Mouse (Mus musculus) forebrain, embryonic 16.5 days (tissue): Measurements from ENCODE around the gene Unc45b. TPM values are rescaled to one million over a fixed set of nuclear protein-coding genes. Genes with fewer than 3 reads are reported as not detected.
A peak's percentile ranks its signal among the peaks of the same experiment; 100 is the strongest.

Experiments used
- ATAC-seq: fragments of 200-750 bp; cut with Nextera tagmentation; 2 replicates; pipeline ENCODE4 v1.8.0; 2017; ENCODE audit warnings: mild to moderate bottlenecking, moderate library complexity
- H3K27ac ChIP-seq: fragments of 300-500 bp; sonication (generic); 2 replicates; pipeline ENCODE4 v1.5.1; 2014; ENCODE audit warnings: low read length, control low read depth
- H3K27me3 ChIP-seq: fragments of 300-500 bp; sonication (generic); replicated peaks from 2 replicates; pipeline ENCODE4 v1.6.1; 2014; ENCODE audit warnings: low read length; ENCODE audit not compliant: control insufficient read depth, insufficient read depth
- H3K36me3 ChIP-seq: fragments of 300-500 bp; sonication (generic); 2 replicates; pipeline ENCODE4 v1.6.1; 2014; ENCODE audit not compliant: control insufficient read depth, insufficient read depth
- H3K4me1 ChIP-seq: fragments of 300-500 bp; sonication (generic); replicated peaks from 2 replicates; pipeline ENCODE4 v1.6.1; 2014; ENCODE audit warnings: low read length; ENCODE audit not compliant: control insufficient read depth, insufficient read depth
- H3K4me2 ChIP-seq: fragments of 300-500 bp; sonication (generic); 2 replicates; pipeline ENCODE4 v1.6.1; 2014; ENCODE audit warnings: mild to moderate bottlenecking, low read length, control low read depth
- H3K4me3 ChIP-seq: fragments of 300-500 bp; sonication (generic); replicated peaks from 2 replicates; pipeline ENCODE4 v1.5.1; 2014; ENCODE audit warnings: mild to moderate bottlenecking, low read length, control low read depth
- H3K9ac ChIP-seq: fragments of 300-500 bp; sonication (generic); replicated peaks from 2 replicates; pipeline ENCODE4 v1.6.1; 2014; ENCODE audit warnings: low read depth, low read length, control low read depth
- H3K9me3 ChIP-seq: fragments of 300-500 bp; sonication (generic); 2 replicates; pipeline ENCODE4 v1.6.1; 2016; ENCODE audit warnings: low read length; ENCODE audit not compliant: control insufficient read depth
- WGBS: fragments of 180-500 bp; shearing (Covaris S2); extraction: QIAGEN DNeasy Blood & Tissue Kit; methylation state at CpG from one replicate; pipeline ENCODE4 v1.1.7; 2014; 5-methylcytosine and 5-hydroxymethylcytosine counted together
- polyA plus RNA-seq: library from polyadenylated mRNA; unstranded; fragments of >200 nt; fragmentation: Nextera tagmentation; extraction: Ambion mirVana; gene quantifications from 2 replicates; pipeline ENCODE4 v1.2.1, GENCODE M21; 2015

Gene Unc45b
- polyA plus RNA-seq, result 0.96 and 1.6 TPM in 2 replicates

DNA sequence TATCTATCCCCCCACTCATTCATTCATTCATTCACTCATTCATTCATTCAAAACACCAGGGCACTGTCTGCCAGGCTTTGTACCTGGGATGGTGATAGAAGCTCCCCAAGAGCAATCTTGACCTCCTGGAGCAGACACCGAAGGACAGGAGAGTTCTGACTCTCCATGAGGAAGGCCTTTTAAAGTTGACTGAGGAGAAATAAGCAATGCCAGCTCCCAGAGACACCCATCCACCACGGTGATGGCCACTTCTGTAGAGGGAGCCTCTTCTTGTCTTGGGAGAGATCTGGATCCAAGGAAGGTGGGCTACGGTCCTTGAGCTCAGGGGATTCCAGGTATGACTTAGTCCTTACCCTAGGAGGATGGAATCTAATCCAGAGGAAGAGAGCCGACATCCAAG, at the start of gene Unc45b:
Gene Unc45b, plus strand, starts transcription at position 301 of the 400 bp plus-strand sequence.
- ATAC-seq, result no peak
- Histone ChIP-seq H3K4me2 (no peak within 1 kb of the TSS), H3K36me3 (no peaks in the 10 kb centered on the region), H3K27ac (no peak within 1 kb of the TSS), H3K27me3 (no peaks in the 10 kb centered on the region), H3K9ac (no peak within 1 kb of the TSS), H3K4me1 (peaks cover 12% of the 10 kb centered on the region), H3K4me3 (no peak within 1 kb of the TSS), H3K9me3 (no peaks in the 10 kb centered on the region)
- 87% methylated on average over 4 of the region's 4 CpGs for WGBS

DNA sequence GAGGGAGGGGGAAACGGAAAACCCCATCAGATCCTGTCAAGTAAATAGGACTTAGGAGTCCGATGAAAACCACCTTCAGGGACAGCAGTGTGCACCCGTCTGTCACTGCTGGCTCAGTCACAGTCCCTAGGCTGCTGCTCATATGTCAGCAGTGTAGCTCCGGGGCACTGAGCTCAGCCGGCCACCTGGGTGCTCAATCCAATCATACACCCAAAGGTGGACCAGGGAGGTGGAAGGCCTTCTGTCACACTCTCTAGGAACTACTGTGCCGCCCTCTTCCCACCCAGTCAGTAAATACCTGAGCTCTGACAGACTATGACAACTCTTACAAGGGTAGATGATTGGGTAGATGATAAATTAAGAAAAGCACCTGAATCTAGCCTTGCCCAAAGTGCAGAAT, 49.6 kb upstream of the Unc45b start:
- Histone ChIP-seq H3K27ac (no peak overlapping the region), H3K4me1 (peaks cover 28% of the 10 kb centered on the region), H3K4me2 (no peak overlapping the region), H3K9me3 (no peaks in the 10 kb centered on the region), H3K4me3 (no peak overlapping the region), H3K36me3 (no peaks in the 10 kb centered on the region), H3K9ac (no peak overlapping the region), H3K27me3 (no peaks in the 10 kb centered on the region)
- ATAC-seq, result no peak
- 83% methylated on average over 6 of the region's 6 CpGs for WGBS

DNA sequence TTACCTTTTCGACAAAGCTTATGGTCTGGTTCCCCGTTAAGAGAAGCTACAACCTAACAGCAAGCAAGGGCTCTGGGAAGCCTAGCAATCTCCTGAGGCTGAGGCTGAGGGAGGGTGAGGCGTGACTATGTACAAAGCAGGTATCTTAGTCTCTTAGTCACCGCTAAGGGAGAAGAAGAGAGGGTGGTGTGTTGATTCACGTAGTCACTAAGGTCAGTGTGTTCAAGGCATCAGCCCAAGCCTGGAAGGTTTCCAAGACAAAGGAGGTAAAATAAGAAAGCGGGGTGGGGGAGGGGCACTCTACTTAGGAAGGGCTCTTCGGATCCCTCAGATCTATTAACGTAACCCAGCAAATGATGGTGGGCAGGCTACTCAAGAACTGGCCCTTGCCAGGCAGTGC, 48.8 kb upstream of the Unc45b start:
- WGBS, result 51% methylated on average over 8 of the region's 8 CpGs
- Histone ChIP-seq H3K9me3 (no peaks in the 10 kb centered on the region), H3K4me3 (no peak overlapping the region), H3K36me3 (no peaks in the 10 kb centered on the region), H3K4me2 (no peak overlapping the region), H3K27ac (no peak overlapping the region), H3K9ac (no peak overlapping the region), H3K27me3 (no peaks in the 10 kb centered on the region), H3K4me1 (peaks cover 22% of the 10 kb centered on the region)
- ATAC-seq, result no peak

DNA sequence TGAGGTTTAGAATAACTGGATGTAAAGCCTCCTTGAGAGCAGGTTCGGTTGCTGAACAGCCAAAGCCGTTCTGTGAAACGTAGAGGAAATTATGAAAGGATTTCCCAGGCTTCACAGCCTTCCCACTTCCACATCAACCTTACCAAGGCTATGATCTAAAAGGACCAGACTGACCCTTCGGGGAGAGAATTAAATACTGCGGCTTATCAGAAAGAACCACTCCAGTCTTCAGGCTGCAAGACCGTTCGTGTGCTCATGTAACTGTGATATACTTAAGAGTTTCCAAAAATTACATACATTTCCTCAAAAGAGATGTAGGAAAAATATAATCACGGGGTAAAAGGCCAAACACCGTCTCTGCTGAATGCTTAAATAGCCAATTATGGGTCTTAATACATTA, 47.7 kb upstream of the Unc45b start:
- Histone ChIP-seq H3K4me2 (no peak overlapping the region), H3K4me1 (peaks cover 22% of the 10 kb centered on the region), H3K27ac (peak overlapping the region; percentile 61), H3K4me3 (no peak overlapping the region), H3K36me3 (no peaks in the 10 kb centered on the region), H3K27me3 (no peaks in the 10 kb centered on the region), H3K9me3 (no peaks in the 10 kb centered on the region), H3K9ac (no peak overlapping the region)
- 0 out of 2 replicates have a peak, but pooled peaks have one; percentile 21 for ATAC-seq
- WGBS, result 12% methylated on average over 9 of the region's 9 CpGs

DNA sequence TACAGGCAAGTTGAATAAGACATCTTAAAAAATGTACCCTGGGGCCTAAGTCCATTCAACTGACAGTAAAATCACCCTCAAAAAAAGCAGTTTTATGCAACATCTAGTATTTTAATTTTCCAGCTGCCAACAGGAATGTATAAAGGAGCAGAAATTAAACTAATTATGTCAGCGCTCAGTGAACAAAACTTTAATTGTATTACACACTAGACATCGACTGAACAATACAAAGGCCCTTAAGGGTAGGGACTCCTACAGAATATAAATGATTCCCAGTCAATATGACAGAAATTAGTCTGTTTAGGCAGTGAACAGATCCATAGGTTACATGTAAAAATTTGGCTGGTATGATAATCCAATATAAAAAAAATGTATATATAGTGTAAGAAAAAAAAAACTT, 47.3 kb upstream of the Unc45b start:
- 9% methylated on average over 2 of the region's 2 CpGs for WGBS
- no peaks in the 10 kb centered on the region for H3K9me3 ChIP-seq
- peaks cover 25% of the 10 kb centered on the region for H3K4me1 ChIP-seq
- no peak overlapping the region for H3K27ac ChIP-seq
- H3K4me3 ChIP-seq, result no peak overlapping the region
- no peaks in the 10 kb centered on the region for H3K36me3 ChIP-seq
- H3K9ac ChIP-seq, result no peak overlapping the region
- no peak overlapping the region for H3K4me2 ChIP-seq
- H3K27me3 ChIP-seq, result no peaks in the 10 kb centered on the region
- ATAC-seq, result peak; percentile 60; the same call in 1 of the 2 replicates

GRCm38 (mm10) chr11:82863488-82863931, 46.8 kb upstream of the Unc45b start:
- H3K9ac ChIP-seq, result no peak overlapping the region
- H3K4me2 ChIP-seq, result no peak overlapping the region
- peak overlapping the region; percentile 72 for H3K27ac ChIP-seq
- no peaks in the 10 kb centered on the region for H3K9me3 ChIP-seq
- H3K4me1 ChIP-seq, result peaks cover 28% of the 10 kb centered on the region
- WGBS, result 8% methylated on average over 4 of the region's 4 CpGs
- ATAC-seq, result peak; percentile 79
- H3K27me3 ChIP-seq, result no peaks in the 10 kb centered on the region
- H3K36me3 ChIP-seq, result no peaks in the 10 kb centered on the region
- no peak overlapping the region for H3K4me3 ChIP-seq

DNA sequence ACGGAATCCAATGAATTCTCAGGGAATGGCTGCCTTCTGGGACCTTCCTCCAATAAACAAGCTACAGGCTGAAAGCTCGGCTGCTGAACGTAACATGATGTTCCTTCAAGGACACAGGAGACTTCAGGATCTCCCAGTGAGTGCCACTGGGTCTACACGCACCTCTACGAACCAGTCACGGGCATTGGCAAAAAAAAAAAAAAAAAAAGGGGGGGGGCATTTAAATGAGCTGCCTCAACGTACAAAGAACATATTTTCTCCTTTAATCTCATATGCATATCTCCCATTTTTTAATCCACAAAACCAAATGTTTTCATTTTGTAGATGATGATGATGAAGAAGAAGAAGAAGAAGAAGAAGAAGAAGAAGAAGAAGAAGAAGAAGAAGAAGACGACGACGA, 44.4 kb upstream of the Unc45b start:
- ATAC-seq, result no peak
- Histone ChIP-seq H3K9me3 (no peaks in the 10 kb centered on the region), H3K9ac (no peak overlapping the region), H3K27ac (no peak overlapping the region), H3K36me3 (no peaks in the 10 kb centered on the region), H3K4me1 (peaks cover 35% of the 10 kb centered on the region), H3K4me3 (no peak overlapping the region), H3K4me2 (no peak overlapping the region), H3K27me3 (no peaks in the 10 kb centered on the region)
- 84% methylated on average over 10 of the region's 10 CpGs for WGBS

GRCm38 (mm10) chr11:82866850-82867564, 43.3 kb upstream of the Unc45b start:
- Histone ChIP-seq H3K36me3 (no peaks in the 10 kb centered on the region), H3K27ac (no peak overlapping the region), H3K4me1 (peaks cover 28% of the 10 kb centered on the region), H3K27me3 (no peaks in the 10 kb centered on the region), H3K9me3 (no peaks in the 10 kb centered on the region), H3K9ac (no peak overlapping the region), H3K4me3 (no peak overlapping the region), H3K4me2 (no peak overlapping the region)
- no peak for ATAC-seq
- WGBS, result 29% methylated on average over 7 of the region's 7 CpGs

DNA sequence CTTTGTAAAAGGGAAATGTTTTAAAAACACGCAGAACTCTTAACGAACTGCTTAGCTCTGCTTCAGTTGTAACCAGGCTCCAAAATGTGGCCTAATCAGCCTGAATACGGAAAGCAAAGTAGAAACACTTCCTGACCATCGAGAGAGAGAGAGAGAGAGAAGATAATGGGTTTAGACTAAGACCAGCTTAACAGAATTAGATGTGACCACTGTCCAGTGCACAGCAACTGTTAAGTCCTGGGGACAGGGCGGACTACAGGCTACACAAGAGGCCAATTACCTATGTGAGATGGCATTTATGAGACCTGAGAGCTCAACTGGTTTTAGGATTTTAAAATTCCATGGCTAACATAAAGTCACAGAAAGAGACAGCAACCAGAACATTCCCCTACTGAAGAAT, 42.4 kb upstream of the Unc45b start:
- Histone ChIP-seq H3K36me3 (no peaks in the 10 kb centered on the region), H3K4me1 (peaks cover 22% of the 10 kb centered on the region), H3K27ac (no peak overlapping the region), H3K9me3 (no peaks in the 10 kb centered on the region), H3K9ac (no peak overlapping the region), H3K4me3 (no peak overlapping the region), H3K27me3 (no peaks in the 10 kb centered on the region), H3K4me2 (no peak overlapping the region)
- ATAC-seq, result no peak
- 44% methylated on average over 5 of the region's 5 CpGs for WGBS
